Mouse (Mus musculus) liver, adult 2 months (tissue): Measurements from ENCODE around the gene Spon2.

Experiments
- CTCF ChIP-seq: fragments of 200-500 bp; IDR thresholded peaks from 2 replicates; pipeline ENCODE4 v1.5.1; 2011; ENCODE audit warnings: low read depth, low read length, control low read depth
- POLR2A ChIP-seq: fragments of 200-500 bp; IDR thresholded peaks from 2 replicates; pipeline ENCODE4 v1.6.1; 2011; ENCODE audit warnings: low read length, control low read depth; ENCODE audit not compliant: insufficient read depth; ENCODE audit errors: extremely low read depth

DNA sequence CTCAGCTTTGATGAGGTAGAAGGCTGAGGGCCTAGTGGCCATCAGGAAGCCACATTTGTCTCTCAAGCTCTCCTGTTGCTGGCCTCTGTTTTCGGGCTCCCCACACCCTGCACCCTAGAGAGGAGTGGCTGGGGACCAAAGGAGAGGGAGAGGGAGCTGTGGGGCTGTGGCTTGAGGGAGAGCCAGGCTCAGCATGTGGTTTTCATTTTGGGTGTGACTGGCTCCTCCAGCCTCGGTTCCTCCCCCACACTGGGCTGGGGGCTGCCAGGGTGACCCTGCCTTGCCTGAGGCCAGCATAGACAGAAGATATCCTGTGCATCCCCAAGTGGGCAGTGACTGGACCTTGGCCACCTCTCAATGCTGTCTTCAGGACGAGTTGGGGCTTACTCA lies 20.0 kb upstream of the Spon2 start:
- TF ChIP-seq CTCF (no peak), POLR2A (no peak)
